Mouse (Mus musculus) macrophage (primary cell): ENCODE results near the gene Rpf1. TPM values are rescaled to one million over a fixed set of nuclear protein-coding genes. Genes with fewer than 3 reads are reported as not detected.
A peak's percentile ranks its signal among the peaks of the same experiment; 100 is the strongest.

Experiments used
- H3K27ac ChIP-seq: fragments of 350-480 bp; formaldehyde crosslinking; 2 replicates; pipeline ENCODE4 v1.9.0; 2021
- H3K36me3 ChIP-seq: fragments of 350-480 bp; formaldehyde crosslinking; 2 replicates; pipeline ENCODE4 v1.9.0; 2021; ENCODE audit errors: inconsistent target
- H3K4me3 ChIP-seq: fragments of 350-480 bp; formaldehyde crosslinking; 2 replicates; pipeline ENCODE4 v1.9.0; 2021; ENCODE audit errors: inconsistent target
- H3K79me2 ChIP-seq: fragments of 350-480 bp; formaldehyde crosslinking; 2 replicates; pipeline ENCODE4 v1.9.0; 2021; ENCODE audit errors: inconsistent target
- WGBS: methylation state at CpG from one replicate; pipeline ENCODE4 v1.1.7; 2026; ENCODE audit warnings: inconsistent platforms; ENCODE audit not compliant: missing documents; 5-methylcytosine and 5-hydroxymethylcytosine counted together
- polyA plus RNA-seq: library from polyadenylated mRNA; stranded (reverse); fragments of 250-400 nt; gene quantifications from 3 replicates; pipeline ENCODE4 v1.2.4, GENCODE M21; 2018; ENCODE audit warnings: inconsistent platforms
- total RNA-seq, 78 experiments: library from RNA; depleted of rRNA; stranded (reverse); fragments of 250-400 nt; gene quantifications; 1 replicate in 9 of 78; 2 replicates in 24 of 78; 3 replicates in 43 of 78; 4 replicates in 2 of 78; pipeline ENCODE4 v1.2.4; 2018; ENCODE audit warnings: inconsistent platforms in 56 of 78

Rpf1 gene
- 10 to 100 TPM; 16.5 to 46.2 (median 27.2) TPM for total RNA-seq (2018; cell fraction: chromatin; rRNA removed)
- total RNA-seq (2018; cell fraction: cytosol; rRNA removed): 10 to 100 TPM; 17.0 to 30.6 (median 23.2) TPM
- total RNA-seq (2018; cell fraction: nucleus; rRNA removed): 10 to 100 TPM; 10.4 to 34.5 (median 19.1) TPM
- 29.4 to 58.0 TPM (median 35.8 TPM) in 3 replicates for polyA plus RNA-seq

DNA sequence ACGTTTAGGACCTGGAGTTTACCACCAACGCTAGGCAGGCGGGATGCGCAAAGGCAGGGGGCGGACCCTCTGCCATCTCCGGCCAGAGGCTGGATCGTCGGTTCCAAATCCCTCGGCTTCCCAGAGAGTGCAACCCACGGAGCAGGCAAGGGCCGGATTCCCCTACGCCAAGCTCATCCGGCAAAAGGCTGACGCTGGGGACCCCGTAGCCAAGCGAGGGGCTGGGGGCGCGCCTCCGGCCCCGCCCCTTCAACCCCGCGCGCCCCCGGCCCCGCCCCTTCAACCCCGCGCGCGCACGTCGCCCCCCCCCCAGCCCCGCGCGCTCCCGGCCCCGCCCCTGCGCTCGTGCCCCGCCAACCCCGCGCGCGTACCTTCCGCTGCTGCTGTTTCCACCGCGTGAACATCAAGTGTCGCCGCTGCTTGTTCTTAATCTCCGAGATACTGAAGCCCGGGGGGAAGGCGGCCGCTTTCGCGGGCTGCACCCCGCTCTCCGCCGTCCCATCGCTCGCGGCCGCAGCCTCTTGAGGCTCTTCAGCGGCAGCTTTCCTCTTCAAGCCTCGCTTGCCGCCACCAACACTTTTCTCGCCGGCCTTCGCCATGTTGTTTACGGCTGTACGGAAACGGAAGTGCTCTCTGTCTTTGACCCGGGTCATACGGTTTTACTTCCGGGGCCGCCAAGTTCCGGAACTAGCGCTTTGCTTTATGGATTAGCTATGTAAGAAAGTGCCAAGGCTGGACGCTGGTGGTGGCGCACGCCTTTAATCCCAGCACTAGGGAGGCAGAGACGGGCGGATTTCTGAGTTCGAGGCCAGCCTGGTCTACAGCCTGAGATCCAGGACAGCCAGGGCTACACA is at the start of gene Rpf1:
Gene Rpf1 (minus strand): TSS at position 632 of the 854 bp plus-strand sequence.
- peak within 1 kb of the TSS; percentile 77 for H3K4me3 ChIP-seq
- H3K36me3 ChIP-seq: peaks cover 18% of the 10 kb centered on the region
- H3K27ac ChIP-seq: peak within 1 kb of the TSS; percentile 55
- peaks cover 47% of the 10 kb centered on the region for H3K79me2 ChIP-seq
- under 1% methylated on average over 73 of the region's 82 CpGs for WGBS

DNA sequence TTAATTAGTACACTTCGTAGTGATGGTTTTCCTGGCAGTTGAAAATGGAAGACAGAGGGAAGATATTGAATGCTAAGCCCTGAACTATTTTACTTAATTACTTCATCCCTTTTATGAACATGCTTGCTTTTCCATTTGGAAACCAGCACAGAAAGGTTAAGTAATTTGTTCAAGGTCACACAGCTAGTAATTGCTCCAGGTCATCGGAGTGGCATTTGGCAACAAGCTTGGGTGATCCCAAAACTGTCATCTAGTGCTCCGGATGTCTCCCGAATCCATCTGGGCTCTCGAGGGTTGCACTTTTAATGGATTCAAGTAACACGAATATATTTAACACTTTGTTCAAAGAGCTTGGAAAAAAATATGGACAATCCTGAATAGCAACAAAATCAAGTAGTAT is 49.7 kb upstream of the Rpf1 start:
- Histone ChIP-seq H3K27ac (no peak overlapping the region), H3K79me2 (no peaks in the 10 kb centered on the region), H3K36me3 (no peaks in the 10 kb centered on the region), H3K4me3 (no peak overlapping the region)
- WGBS: 97% methylated on average over 6 of the region's 6 CpGs

DNA sequence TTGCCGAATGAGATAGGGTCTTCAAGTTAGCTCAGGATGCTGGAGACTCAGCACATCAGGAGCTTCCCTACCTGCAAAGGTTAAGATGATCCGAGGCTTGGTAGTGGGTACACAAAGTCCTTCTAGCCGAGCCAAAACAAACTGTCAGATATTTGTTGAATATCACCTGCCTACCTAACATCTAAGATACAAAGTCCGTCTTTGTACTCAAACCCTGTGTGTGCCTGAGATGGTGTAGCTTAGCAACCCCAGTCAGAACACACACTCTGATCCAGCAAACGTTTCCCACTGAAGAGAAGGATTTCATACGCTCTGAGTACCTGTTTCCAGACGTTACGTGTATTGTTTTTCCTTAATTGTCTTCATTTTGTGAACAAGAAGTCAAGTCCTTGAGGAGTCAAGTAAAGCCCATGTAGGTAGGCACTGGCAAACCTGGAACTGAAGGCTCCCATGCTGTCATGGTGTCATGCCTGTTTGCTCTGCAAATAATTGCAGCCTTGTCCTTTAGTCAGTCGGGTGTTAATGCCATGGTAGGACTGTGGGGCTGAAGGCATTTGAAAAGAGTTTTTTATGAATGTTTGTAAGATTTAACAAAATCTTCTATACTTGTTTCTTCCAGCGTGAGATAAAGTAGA is 49.0 kb upstream of the Rpf1 start, which contains the start of gene Uox:
Gene Uox (plus strand): TSS at position 279 of the 635 bp plus-strand sequence.
- no peak within 1 kb of the TSS for H3K27ac ChIP-seq

DNA sequence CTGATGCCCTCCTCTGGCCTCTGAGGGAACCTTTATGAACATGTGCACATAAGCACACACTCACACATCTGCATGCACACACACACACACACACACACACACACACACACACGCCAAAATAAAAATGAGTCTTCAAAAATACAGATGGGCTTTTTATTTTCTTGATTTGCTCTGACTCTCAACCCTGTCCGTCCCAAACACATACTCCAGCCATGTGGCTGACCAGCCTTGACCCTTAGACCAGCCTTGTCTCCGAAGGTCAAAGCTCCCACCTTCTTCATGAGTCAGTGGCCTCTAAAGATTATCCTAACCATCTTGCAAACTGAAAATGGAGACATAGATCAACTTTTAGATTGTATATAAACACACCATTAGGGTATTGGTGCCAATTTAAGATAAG is 48.4 kb upstream of the Rpf1 start:
- H3K79me2 ChIP-seq: no peaks in the 10 kb centered on the region
- H3K36me3 ChIP-seq: no peaks in the 10 kb centered on the region
- 91% methylated on average over 3 of the region's 3 CpGs for WGBS
- no peak overlapping the region for H3K4me3 ChIP-seq
- no peak overlapping the region for H3K27ac ChIP-seq

More for the DNA sequence above, 49.0 kb upstream of the Rpf1 start, which contains the start of gene Uox:
- WGBS: 94% methylated on average over 10 of the region's 10 CpGs
- Histone ChIP-seq H3K79me2 (no peaks in the 10 kb centered on the region), H3K4me3 (no peak within 1 kb of the TSS), H3K36me3 (no peaks in the 10 kb centered on the region)

DNA sequence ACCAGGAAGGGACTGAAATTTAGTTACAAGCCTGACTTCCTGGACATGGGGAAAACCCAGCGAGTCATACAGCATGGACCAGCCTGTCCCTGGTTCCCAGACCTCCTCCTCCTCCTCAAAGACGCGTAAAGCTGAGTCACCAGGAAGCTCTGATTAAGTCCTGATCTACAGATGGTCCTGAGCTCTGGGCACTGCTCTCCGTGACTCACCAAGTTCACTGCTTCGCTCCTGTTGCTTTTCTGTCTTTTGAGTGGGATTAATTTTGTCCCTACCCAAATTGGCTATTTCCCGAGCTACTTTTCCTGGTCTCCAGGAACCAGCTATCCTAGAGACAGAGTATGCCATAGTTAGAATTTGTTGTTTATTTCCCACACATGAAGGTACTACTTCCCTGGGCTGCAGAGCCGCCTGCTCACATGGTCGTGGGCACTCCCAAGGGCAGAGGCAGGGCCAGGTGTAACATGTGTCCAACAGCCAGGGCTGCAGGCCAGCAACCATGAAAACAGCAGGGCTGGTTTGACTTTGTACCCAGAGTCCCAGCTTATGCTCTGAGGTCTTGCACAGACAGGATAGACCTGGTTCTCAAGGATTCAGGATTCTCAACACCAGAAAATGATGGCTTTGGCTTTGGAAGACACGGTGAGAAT is 46.8 kb upstream of the Rpf1 start:
- Histone ChIP-seq H3K79me2 (no peaks in the 10 kb centered on the region), H3K27ac (no peak overlapping the region), H3K4me3 (no peak overlapping the region), H3K36me3 (no peaks in the 10 kb centered on the region)
- WGBS: 55% methylated on average over 8 of the region's 9 CpGs

DNA sequence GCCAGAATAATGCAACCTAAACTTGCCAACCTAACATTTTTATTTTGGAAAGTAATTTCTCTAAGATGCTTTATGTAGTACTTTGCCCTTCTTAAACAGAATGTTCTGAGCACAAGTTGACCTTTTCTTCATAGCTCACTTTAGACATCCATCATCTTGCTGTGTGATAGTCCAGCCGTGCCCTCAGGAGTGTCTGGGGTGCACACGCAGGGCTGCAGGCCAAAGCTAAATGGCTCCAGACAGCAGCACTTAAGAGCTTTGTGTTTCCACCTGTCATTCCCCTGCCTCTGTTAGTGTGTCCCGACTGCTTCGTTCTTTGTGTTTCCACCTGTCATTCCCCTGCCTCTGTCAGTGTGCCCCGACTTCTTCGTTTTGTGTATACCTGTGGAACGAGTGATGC is 46.1 kb upstream of the Rpf1 start:
- Histone ChIP-seq H3K36me3 (no peaks in the 10 kb centered on the region), H3K79me2 (no peaks in the 10 kb centered on the region), H3K4me3 (no peak overlapping the region), H3K27ac (no peak overlapping the region)
- 89% methylated on average over 7 of the region's 7 CpGs for WGBS

DNA sequence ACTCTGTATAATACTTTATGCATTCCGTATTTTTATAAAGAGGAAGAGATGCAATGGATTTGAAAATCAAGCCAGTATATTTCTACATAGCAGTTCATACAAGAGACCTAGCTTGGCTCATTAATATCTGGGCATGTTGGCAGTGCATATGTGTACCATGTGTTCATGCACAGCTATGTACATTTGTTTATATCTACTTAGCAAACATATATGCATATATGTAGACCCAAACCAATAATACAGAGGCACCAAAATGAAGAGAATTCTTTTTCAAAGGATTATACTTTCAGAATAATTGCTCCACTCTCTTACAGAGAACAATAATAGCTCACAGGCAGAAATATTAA is 43.8 kb upstream of the Rpf1 start:
- H3K36me3 ChIP-seq: no peaks in the 10 kb centered on the region
- H3K27ac ChIP-seq: no peak overlapping the region
- H3K4me3 ChIP-seq: no peak overlapping the region
- WGBS: 100% methylated on average over 1 of the region's 1 CpGs
- H3K79me2 ChIP-seq: no peaks in the 10 kb centered on the region

DNA sequence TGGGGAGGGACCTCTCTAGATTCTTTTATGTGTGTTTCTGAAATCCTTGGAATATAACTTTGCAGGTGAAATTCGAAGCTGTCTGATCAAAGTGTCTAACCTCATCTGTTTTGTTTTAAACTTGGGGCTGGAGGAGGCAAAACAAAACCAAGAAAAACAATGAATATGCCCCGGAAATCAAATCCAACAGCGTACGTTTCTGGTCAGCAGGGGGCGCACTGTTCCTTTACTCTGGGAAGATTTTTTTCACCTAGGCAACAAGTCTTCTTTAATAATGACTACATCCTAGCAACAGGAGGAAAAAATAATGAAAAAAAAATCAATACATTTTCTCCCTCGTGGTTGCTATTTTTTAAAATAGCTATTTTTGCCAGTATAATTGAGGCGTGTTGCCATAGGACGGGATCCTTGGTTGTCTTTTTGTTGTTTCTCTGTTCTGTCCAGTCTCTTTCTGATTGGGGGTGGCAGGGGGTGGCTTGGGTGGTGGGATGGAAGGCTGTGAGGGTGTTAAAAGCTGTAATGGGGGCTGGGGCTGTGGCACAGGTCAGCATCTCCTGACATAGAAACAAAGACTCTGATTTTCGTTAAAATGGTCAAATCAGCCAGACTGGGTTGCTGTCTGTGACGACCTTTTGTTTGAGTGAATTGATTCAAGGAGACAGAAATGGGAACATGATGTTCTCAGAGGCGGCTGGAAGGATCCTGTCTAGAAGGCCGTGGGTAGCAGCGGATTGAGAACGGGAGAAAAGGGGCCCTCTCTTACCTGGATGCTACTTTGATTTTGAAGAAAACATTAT is 43.2 kb upstream of the Rpf1 start:
- 48% methylated on average over 14 of the region's 14 CpGs for WGBS

DNA sequence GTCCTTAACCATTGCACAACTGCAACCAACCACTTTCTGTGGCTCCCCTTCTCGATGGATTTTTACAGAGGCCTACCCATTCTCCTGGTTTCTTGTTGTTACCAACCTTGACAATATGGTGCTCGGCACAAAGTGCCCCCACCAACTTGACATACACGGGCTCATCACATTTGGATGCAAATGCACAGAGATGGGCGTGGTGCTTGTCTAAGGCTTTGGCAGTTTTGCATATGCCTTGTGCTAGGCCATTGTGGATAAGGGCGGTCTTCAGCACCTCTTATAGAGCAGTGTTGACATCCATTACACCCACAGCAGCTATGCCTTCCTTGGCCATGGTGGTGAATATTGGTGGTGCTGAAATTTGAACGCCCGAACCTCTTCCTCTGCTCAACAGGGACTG is 41.7 kb upstream of the Rpf1 start:
- whole genome bisulfite sequencing: 90% methylated on average over 7 of the region's 7 CpGs
- no peaks in the 10 kb centered on the region for H3K36me3 ChIP-seq
- no peaks in the 10 kb centered on the region for H3K79me2 ChIP-seq
- H3K4me3 ChIP-seq: no peak overlapping the region
- no peak overlapping the region for H3K27ac ChIP-seq

More for the DNA sequence above, 43.2 kb upstream of the Rpf1 start:
- Histone ChIP-seq H3K4me3 (no peak overlapping the region), H3K36me3 (no peaks in the 10 kb centered on the region), H3K27ac (no peak overlapping the region), H3K79me2 (no peaks in the 10 kb centered on the region)

DNA sequence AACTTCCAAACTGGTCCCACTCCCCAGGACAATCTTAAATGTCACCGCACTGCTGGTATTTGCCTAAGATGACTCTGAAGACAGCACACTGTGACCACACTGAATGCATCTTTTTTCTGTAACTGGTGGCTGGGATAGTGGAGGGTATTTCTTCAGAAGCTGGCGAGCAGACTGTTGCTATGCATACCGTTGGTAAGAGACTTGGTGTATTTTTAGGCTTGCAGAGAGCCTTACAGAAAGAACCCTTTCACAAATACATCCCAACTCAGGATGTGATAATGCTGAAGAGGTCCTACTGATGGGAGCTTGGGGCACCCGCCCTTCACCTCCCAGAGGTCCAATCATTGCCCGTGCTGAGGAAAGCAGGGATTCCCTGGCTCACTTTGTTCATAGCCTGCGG is 36.3 kb upstream of the Rpf1 start:
- Histone ChIP-seq H3K79me2 (no peaks in the 10 kb centered on the region), H3K4me3 (no peak overlapping the region), H3K36me3 (no peaks in the 10 kb centered on the region), H3K27ac (no peak overlapping the region)
- WGBS: 92% methylated on average over 6 of the region's 6 CpGs

DNA sequence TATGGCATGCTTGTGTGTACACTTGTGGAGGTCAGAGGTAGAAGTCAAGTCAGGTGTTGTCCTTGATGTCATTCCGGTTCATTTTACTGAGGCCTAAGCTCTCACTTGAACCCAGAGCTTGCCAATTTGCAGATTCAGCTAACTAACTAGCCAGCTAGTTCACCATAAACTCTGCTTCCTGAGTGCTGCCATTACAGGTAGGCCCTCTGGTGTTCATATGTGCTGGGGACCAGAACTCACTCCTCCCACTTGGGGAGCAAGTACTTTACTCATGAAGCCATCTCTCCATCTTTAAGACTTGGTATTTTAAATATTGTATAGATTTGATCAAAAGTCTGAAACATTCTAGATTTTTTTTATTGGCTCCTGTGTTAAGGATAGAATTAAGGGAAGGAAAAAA is 35.3 kb upstream of the Rpf1 start:
- no peak overlapping the region for H3K27ac ChIP-seq
- 100% methylated on average over 1 of the region's 1 CpGs for WGBS
- H3K36me3 ChIP-seq: no peaks in the 10 kb centered on the region
- H3K4me3 ChIP-seq: no peak overlapping the region
- no peaks in the 10 kb centered on the region for H3K79me2 ChIP-seq

DNA sequence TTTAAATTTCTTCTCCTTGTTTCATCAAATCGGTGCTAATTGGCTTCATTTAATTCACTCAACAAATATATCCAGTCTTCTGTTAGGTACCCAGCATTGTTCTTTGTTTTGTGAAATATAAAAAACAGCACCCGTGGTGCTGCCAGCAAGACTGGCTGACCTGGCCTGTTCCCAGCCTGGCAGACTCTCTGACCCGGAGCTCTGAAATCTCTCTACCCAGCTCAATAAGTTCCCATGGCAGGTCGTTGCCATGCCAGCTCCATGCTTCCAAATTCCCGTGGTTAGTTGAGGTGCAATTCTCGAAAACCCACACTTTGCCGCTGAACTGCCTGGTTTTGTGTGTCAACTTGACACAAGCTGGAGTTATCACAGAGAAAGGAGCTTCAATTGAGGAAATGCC is 33.6 kb upstream of the Rpf1 start:
- Histone ChIP-seq H3K79me2 (no peaks in the 10 kb centered on the region), H3K36me3 (no peaks in the 10 kb centered on the region), H3K27ac (no peak overlapping the region), H3K4me3 (no peak overlapping the region)
- WGBS: 92% methylated on average over 6 of the region's 7 CpGs

DNA sequence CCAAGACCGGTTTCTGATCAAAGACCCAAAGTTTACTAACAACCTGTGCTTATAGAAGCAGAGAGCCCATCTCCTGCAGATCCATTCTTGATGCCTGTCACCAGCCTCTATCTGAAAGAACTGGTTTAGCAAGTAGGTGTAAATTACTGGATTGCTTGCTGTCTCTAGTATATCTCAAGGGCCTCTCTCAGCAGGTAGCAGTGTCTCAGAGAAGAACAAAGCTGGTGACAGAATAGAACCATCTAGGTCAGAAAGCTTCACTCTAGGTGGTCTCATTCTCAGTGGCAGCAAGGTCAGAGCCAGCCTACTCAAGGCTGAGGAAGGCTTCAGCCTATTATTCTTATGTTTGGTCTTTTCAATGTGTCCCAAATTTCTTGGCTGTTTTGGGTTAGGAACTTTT is 22.4 kb upstream of the Rpf1 start:
- H3K4me3 ChIP-seq: no peak overlapping the region
- 79% methylated on average over 1 of the region's 1 CpGs for WGBS
- no peaks in the 10 kb centered on the region for H3K79me2 ChIP-seq
- no peaks in the 10 kb centered on the region for H3K36me3 ChIP-seq
- H3K27ac ChIP-seq: no peak overlapping the region
